Mouse (Mus musculus) G1E (cell line): ENCODE results near the gene Dennd2a. TPM values are rescaled to one million over a fixed set of nuclear protein-coding genes. Genes with fewer than 3 reads are reported as not detected.

Experiments used
- ATAC-seq: 2 replicates; pipeline ENCODE4 v1.8.0; 2016; ENCODE audit warnings: mild to moderate bottlenecking; ENCODE audit not compliant: insufficient number of reproducible peaks, poor library complexity, low FRiP score, severe bottlenecking; ENCODE audit errors: extremely low read depth
- DNase-seq: peaks from one replicate; pipeline ENCODE4 v3.0.0; 2012; ENCODE audit warnings: low spot score
- H3K27me3 ChIP-seq: 2 replicates; pipeline ENCODE4 v1.6.1; 2012; ENCODE audit warnings: mild to moderate bottlenecking, low read length, inconsistent platforms; ENCODE audit not compliant: insufficient read depth
- H3K36me3 ChIP-seq: replicated peaks from 2 replicates; pipeline ENCODE3; 2012; ENCODE audit warnings: mild to moderate bottlenecking, inconsistent platforms
- H3K4me1 ChIP-seq: 2 replicates; pipeline ENCODE4 v1.6.1; 2012; ENCODE audit warnings: low read depth, low read length, inconsistent platforms, mixed read lengths; ENCODE audit not compliant: insufficient read depth
- H3K4me3 ChIP-seq: 2 replicates; pipeline ENCODE4 v1.5.1; 2012; ENCODE audit warnings: low read depth, mild to moderate bottlenecking, inconsistent platforms, low read length, moderate library complexity, mixed read lengths
- H3K9me3 ChIP-seq: replicated peaks from 2 replicates; pipeline ENCODE4 v1.6.1; 2012; ENCODE audit warnings: inconsistent platforms
- CTCF ChIP-seq: IDR thresholded peaks from 2 replicates; pipeline ENCODE4 v1.5.1; 2012; ENCODE audit warnings: low read depth, low read length, inconsistent platforms, mixed read lengths
- GATA1 ChIP-seq: IDR thresholded peaks from 2 replicates; pipeline ENCODE4 v1.6.1; 2012; ENCODE audit warnings: borderline replicate concordance, low read length, inconsistent platforms, mixed read lengths
- GATA2 ChIP-seq: IDR thresholded peaks from 2 replicates; pipeline ENCODE4 v1.6.1; 2012; ENCODE audit warnings: low read depth, low read length, inconsistent platforms, borderline replicate concordance
- POLR2AphosphoS5 ChIP-seq: IDR thresholded peaks from 2 replicates; pipeline ENCODE4 v1.6.1; 2012; ENCODE audit warnings: low read depth, low read length, inconsistent platforms; ENCODE audit not compliant: insufficient replicate concordance
- TAL1 ChIP-seq: conservative IDR thresholded peaks from 2 replicates; pipeline ENCODE4 v1.6.1; 2012; ENCODE audit warnings: low read depth, low read length, inconsistent platforms, mixed read lengths
- polyA plus RNA-seq: library from polyadenylated mRNA; stranded (reverse); fragments of >175 nt; gene quantifications from 2 replicates; pipeline ENCODE4 v1.2.3, GENCODE M21; 2012
- total RNA-seq, 2 experiments: library from RNA; stranded (forward) in 1 of 2; stranded (reverse) in 1 of 2; fragments of 200-1000 nt in 1 of 2; fragments of >200 nt in 1 of 2; fragmentation: Nextera tagmentation in 1 of 2; gene quantifications; 2 replicates each; pipeline ENCODE4 v1.2.3; 2014 to 2017

Gene Dennd2a
- total and polyA plus RNA-seq, 3 experiments: 0.38 TPM; not detected in 2

- no peaks in the 10 kb centered on the region for H3K36me3 ChIP-seq
- no peaks in the 10 kb centered on the region; the same call in 1 of the 2 replicates for H3K4me1 ChIP-seq
- H3K27me3 ChIP-seq: peaks cover 2% of the 10 kb centered on the region; the same call in 1 of the 2 replicates
- DNase-seq: no peak
- no peaks in the 10 kb centered on the region for H3K9me3 ChIP-seq
- no peak overlapping the region for H3K4me3 ChIP-seq
- no peak for ATAC-seq
- no peak for TF ChIP-seq CTCF
- TF ChIP-seq GATA1: no peak
- no peak for TF ChIP-seq TAL1
- TF ChIP-seq GATA2: no peak
- TF ChIP-seq POLR2AphosphoS5: no peak
Measured at GRCm38 (mm10) chr6:39435875-39436274, 121.8 kb downstream of the Dennd2a start.

- Histone ChIP-seq H3K27me3 (peaks cover 2% of the 10 kb centered on the region; the same call in 1 of the 2 replicates), H3K36me3 (no peaks in the 10 kb centered on the region), H3K9me3 (no peaks in the 10 kb centered on the region), H3K4me3 (no peak overlapping the region), H3K4me1 (peaks cover 4% of the 10 kb centered on the region; the same call in 1 of the 2 replicates)
- DNase-seq (no peak), ATAC-seq (no peak)
- no peak for TF ChIP-seq GATA2
- TF ChIP-seq GATA1: no peak
- TF ChIP-seq TAL1: no peak
- TF ChIP-seq POLR2AphosphoS5: no peak
- TF ChIP-seq CTCF: no peak
Measured at GRCm38 (mm10) chr6:39434886-39435492, 122.7 kb downstream of the Dennd2a start.

- H3K4me3 ChIP-seq: no peak overlapping the region
- H3K27me3 ChIP-seq: peaks cover 2% of the 10 kb centered on the region; the same call in 1 of the 2 replicates
- H3K4me1 ChIP-seq: peaks cover 7% of the 10 kb centered on the region; the same call in 1 of the 2 replicates
- no peaks in the 10 kb centered on the region for H3K9me3 ChIP-seq
- no peaks in the 10 kb centered on the region for H3K36me3 ChIP-seq
- ATAC-seq (no peak), DNase-seq (no peak)
- TF ChIP-seq TAL1 (no peak), POLR2AphosphoS5 (no peak), GATA2 (no peak), GATA1 (no peak), CTCF (no peak)
Measured at GRCm38 (mm10) chr6:39434111-39434885, 123.4 kb downstream of the Dennd2a start.

- H3K9me3 ChIP-seq: no peaks in the 10 kb centered on the region
- DNase-seq (no peak), ATAC-seq (no peak)
- H3K36me3 ChIP-seq: no peaks in the 10 kb centered on the region
- peaks cover 11% of the 10 kb centered on the region; the same call in 1 of the 2 replicates for H3K4me1 ChIP-seq
- no peak overlapping the region for H3K4me3 ChIP-seq
- TF ChIP-seq POLR2AphosphoS5: no peak
- no peak for TF ChIP-seq GATA1
- TF ChIP-seq TAL1: no peak
- no peak for TF ChIP-seq CTCF
- no peak for TF ChIP-seq GATA2
- 0 out of 2 replicates have a peak, but pooled peaks cover 2% of the 10 kb centered on the region for H3K27me3 ChIP-seq
Measured at GRCm38 (mm10) chr6:39433701-39434100, 124.0 kb downstream of the Dennd2a start.

- Histone ChIP-seq H3K27me3 (0 out of 2 replicates have a peak, but pooled peaks cover 2% of the 10 kb centered on the region), H3K4me1 (peaks cover 15% of the 10 kb centered on the region), H3K4me3 (no peak overlapping the region), H3K36me3 (no peaks in the 10 kb centered on the region), H3K9me3 (no peaks in the 10 kb centered on the region)
- TF ChIP-seq POLR2AphosphoS5 (no peak), TAL1 (no peak), GATA1 (no peak), CTCF (no peak), GATA2 (no peak)
- DNase-seq (no peak), ATAC-seq (no peak)
Measured at GRCm38 (mm10) chr6:39433174-39433573, 124.5 kb downstream of the Dennd2a start.

GRCm38 (mm10) chr6:39430722-39431121 is 126.9 kb downstream of the Dennd2a start:
- no peak for TF ChIP-seq TAL1
- no peak for TF ChIP-seq CTCF
- no peak for TF ChIP-seq GATA2
- TF ChIP-seq GATA1: no peak
- no peak for TF ChIP-seq POLR2AphosphoS5
- no peak for DNase-seq
- Histone ChIP-seq H3K4me3 (no peak overlapping the region), H3K27me3 (0 out of 2 replicates have a peak, but pooled peaks cover 2% of the 10 kb centered on the region), H3K36me3 (no peaks in the 10 kb centered on the region), H3K9me3 (no peaks in the 10 kb centered on the region), H3K4me1 (peaks cover 20% of the 10 kb centered on the region)
- no peak for ATAC-seq
